Comparison of ENCODE assay signal across 17 mouse cellular contexts in the genomic region with DNA sequence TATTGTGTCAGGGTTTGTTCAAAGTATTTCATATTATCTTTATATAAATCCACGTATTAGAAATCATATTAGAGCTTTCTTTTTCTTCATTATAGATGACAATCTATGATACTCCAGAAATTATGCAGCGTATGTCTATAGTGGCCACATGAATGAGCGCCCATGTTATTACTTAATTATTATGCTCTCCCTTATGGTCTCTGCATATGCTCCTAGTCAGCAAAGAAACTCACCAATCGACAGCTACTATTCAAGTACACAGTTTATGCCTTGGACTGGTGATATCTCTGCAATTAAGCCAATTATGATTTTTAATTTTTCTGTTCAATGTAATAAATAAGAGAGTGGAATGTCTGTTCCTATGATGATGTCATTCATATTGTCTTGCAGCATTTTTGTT.
"Had no signal": no experiment of that assay in that cellular context is flagged by ENCODE, and none has a peak within 500 bp of the region (broad histone marks: within the 10 kb centered on the region; RNA-seq: fewer than 3 reads in every experiment).

No protein-coding gene starts in this region.

- H3K9ac ChIP-seq: lung, embryonic 15.5 days; midbrain, embryonic 13.5 days; midbrain, embryonic 15.5 days; neural tube, embryonic 12.5 days; stomach, embryonic 15.5 days had no signal

- H3K36me3 ChIP-seq: lung, embryonic 15.5 days; midbrain, embryonic 13.5 days; midbrain, embryonic 15.5 days; neural tube, embryonic 12.5 days; stomach, embryonic 15.5 days had no signal

- DNase-seq: lung, adult 2 months; lung, postnatal 14 days; lung, postnatal 36 days; right cerebral cortex, postnatal 14 days; thymus, adult 2 months; thymus, postnatal 25 days; thymus, postnatal 4 days had no signal

- H3K27ac ChIP-seq: lung, embryonic 15.5 days; macrophage; midbrain, embryonic 13.5 days; midbrain, embryonic 15.5 days; neural tube, embryonic 12.5 days; stomach, embryonic 15.5 days; stomach, postnatal 0 days had no signal

- H3K9me3 ChIP-seq: lung, embryonic 15.5 days; megakaryocyte, embryonic 14.5 days; midbrain, embryonic 13.5 days; midbrain, embryonic 15.5 days; neural tube, embryonic 12.5 days; stomach, embryonic 15.5 days had no signal

- H3K4me2 ChIP-seq: lung, embryonic 15.5 days; midbrain, embryonic 11.5 days; midbrain, embryonic 13.5 days; midbrain, embryonic 15.5 days; neural tube, embryonic 12.5 days; stomach, embryonic 15.5 days had no signal

- ATAC-seq: lung, postnatal 0 days; midbrain, embryonic 13.5 days; midbrain, embryonic 15.5 days had no signal

- H3K4me3 ChIP-seq: lung, embryonic 15.5 days; megakaryocyte, embryonic 14.5 days; midbrain, embryonic 13.5 days; midbrain, embryonic 15.5 days; neural tube, embryonic 12.5 days; stomach, embryonic 15.5 days had no signal

- H3K4me1 ChIP-seq: lung, embryonic 15.5 days; megakaryocyte, embryonic 14.5 days; midbrain, embryonic 13.5 days; midbrain, embryonic 15.5 days; neural tube, embryonic 12.5 days; stomach, embryonic 15.5 days had no signal

- H3K27me3 ChIP-seq: lung, embryonic 15.5 days; megakaryocyte, embryonic 14.5 days; midbrain, embryonic 13.5 days; midbrain, embryonic 15.5 days; neural tube, embryonic 12.5 days; stomach, embryonic 15.5 days had no signal
